Mouse (Mus musculus): Measurements from ENCODE around the gene Nck1.

DNA sequence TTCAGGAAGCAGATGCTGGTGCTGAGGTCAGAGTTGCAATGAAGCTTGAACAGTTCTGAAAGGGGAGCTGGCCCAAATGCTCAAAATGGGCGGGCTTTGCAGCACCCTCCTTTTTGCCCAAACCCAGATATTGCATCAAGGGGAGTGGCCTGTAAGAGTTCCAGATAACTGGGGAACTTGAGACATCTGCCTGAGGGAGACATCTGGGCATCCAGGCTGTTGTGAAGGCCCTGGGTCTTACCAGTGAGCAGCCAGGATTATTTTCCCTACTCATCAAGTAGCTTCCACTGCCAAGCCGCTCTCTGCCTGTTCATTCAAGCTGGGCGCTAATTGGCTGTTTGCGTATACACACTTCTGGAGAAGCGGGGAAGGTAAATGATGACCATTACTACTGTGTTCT, 59.5 kb downstream of the Nck1 start, which contains the start of gene Il20rb:
- TF ChIP-seq CTCF (IDR thresholded peaks at IDR 0.05; ENCODE audit: control insufficient read depth, insufficient read depth, low read length): no peak
- no peak for TF ChIP-seq POLR2A (IDR thresholded peaks at IDR 0.05; ENCODE audit: borderline replicate concordance, control insufficient read depth, low read depth, low read length)

Measured in bone marrow, adult 2 months (tissue).